Mouse (Mus musculus): Measurements from ENCODE around the gene Wnt8b. TPM values are rescaled to one million over a fixed set of nuclear protein-coding genes. Genes with fewer than 3 reads are reported as not detected.
A peak's percentile ranks its signal among the peaks of the same experiment; 100 is the strongest.
"Not testable (repeated sequence)": the region's sequence is repeated elsewhere in the genome, so short reads cannot be mapped to it uniquely, and the experiment has no call there.

Gene Wnt8b
- polyA plus RNA-seq, 1 experiment from 2014 or later, result 4.0 TPM

DNA sequence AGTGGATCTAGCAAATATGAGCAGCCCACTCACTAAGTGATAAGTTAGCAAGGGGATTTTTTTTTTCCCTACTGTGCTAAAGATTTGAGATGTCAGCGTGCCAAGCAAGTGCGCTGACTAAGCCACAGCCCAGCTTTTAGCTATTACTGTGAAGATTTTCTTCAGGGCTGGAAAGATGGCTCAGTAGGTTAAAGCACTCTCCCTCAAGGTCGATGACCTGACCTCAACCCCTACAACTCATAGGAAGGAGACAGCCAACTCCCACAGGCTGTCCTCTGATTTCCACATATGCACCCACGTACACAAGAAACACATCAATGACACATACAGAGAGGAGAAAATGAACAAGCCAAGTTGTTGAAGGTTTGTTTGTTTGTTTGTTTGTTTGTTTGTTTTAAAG lies 31.1 kb upstream of the Wnt8b start:
- DNase-seq (ENCODE audit: low spot score) (no peak), ATAC-seq (no peak)
- H3K4me3 ChIP-seq (ENCODE audit: low read depth, low read length), result no peak overlapping the region
- H3K27me3 ChIP-seq (replicated peaks; ENCODE audit: control insufficient read depth, insufficient read depth, low read length), result no peaks in the 10 kb centered on the region
- no peaks in the 10 kb centered on the region for H3K36me3 ChIP-seq (ENCODE audit: control insufficient read depth, insufficient read depth, low read length)
- H3K4me1 ChIP-seq (ENCODE audit: control insufficient read depth, insufficient read depth, low read length), result peaks cover 4% of the 10 kb centered on the region
- WGBS, result 91% methylated on average over 4 of the region's 4 CpGs
- no peaks in the 10 kb centered on the region for H3K9me3 ChIP-seq (replicated peaks; ENCODE audit: control insufficient read depth, low read length)
- H3K9ac ChIP-seq (ENCODE audit: low read length), result no peak overlapping the region
- H3K27ac ChIP-seq (ENCODE audit: low read depth, low read length), result no peak overlapping the region
- no peak overlapping the region for H3K4me2 ChIP-seq (ENCODE audit: low read length)

DNA sequence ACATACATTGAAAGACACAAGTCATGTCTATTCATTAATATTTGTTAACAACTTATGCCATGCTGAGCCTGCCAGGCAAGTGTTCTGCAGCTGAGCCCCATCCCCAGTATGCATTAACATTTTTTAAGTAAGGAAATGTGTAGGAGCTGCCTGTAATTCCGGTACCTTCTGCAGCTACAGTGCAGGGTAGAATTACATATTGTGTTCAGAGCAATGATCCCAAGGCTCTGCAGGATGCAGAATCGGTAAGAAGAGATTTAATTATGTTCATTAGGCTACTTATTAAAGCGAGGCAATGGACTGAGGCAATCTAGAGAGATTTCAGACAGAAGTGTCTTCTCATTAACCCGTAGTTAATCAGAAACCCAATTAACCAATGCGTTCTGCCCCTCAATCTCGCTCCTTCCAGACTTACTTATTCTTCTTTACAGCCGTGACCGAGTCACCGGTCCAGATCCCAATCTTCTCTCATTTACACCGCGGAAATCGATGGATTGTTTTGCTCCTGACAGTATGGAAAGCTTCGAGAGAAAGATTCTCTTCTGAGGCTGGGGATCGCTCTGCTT lies 27.2 kb upstream of the Wnt8b start:
- not testable (repeated sequence) for DNase-seq (ENCODE audit: low spot score); H3K4me3 ChIP-seq (ENCODE audit: low read depth, low read length); H3K27me3 ChIP-seq (replicated peaks; ENCODE audit: control insufficient read depth, insufficient read depth, low read length); ATAC-seq; H3K4me1 ChIP-seq (ENCODE audit: control insufficient read depth, insufficient read depth, low read length); H3K27ac ChIP-seq (ENCODE audit: low read depth, low read length); H3K9me3 ChIP-seq (replicated peaks; ENCODE audit: control insufficient read depth, low read length); H3K9ac ChIP-seq (ENCODE audit: low read length); H3K36me3 ChIP-seq (ENCODE audit: control insufficient read depth, insufficient read depth, low read length); H3K4me2 ChIP-seq (ENCODE audit: low read length)
- WGBS, result 18% methylated on average over 14 of the region's 14 CpGs

- Histone ChIP-seq H3K4me1 (ENCODE audit: control insufficient read depth, insufficient read depth, low read length) (no peaks in the 10 kb centered on the region), H3K9me3 (replicated peaks; ENCODE audit: control insufficient read depth, low read length) (no peaks in the 10 kb centered on the region), H3K4me2 (ENCODE audit: low read length) (no peak overlapping the region), H3K27ac (ENCODE audit: low read depth, low read length) (no peak overlapping the region), H3K4me3 (ENCODE audit: low read depth, low read length) (no peak overlapping the region), H3K36me3 (ENCODE audit: control insufficient read depth, insufficient read depth, low read length) (no peaks in the 10 kb centered on the region), H3K9ac (ENCODE audit: low read length) (no peak overlapping the region), H3K27me3 (replicated peaks; ENCODE audit: control insufficient read depth, insufficient read depth, low read length) (no peaks in the 10 kb centered on the region)
- ATAC-seq, result no peak
- DNase-seq (ENCODE audit: low spot score), result peak; percentile 64
- 2% methylated on average over 10 of the region's 10 CpGs for WGBS
These were observed 19.1 kb upstream of the Wnt8b start for GRCm38 (mm10) chr19:44474158-44474557.

DNA sequence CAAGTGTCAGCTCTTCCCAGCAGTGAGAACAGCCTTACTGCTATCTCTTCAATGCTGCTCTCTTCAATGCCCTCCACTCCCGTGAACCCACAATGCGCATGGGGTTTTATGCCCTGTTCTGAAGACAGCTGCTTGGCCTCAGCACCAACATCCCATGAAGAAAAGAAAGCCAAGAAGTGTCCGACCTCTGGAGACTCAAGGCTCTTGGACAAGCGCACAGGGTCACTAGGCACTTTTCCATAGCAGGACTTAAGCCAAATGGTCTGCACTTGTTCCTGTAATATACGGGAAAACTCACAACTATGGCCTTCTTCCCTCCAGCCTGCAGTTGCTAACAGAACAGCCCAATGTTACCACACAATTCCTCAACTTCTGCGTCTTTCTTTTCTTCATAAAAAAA lies 18.0 kb upstream of the Wnt8b start:
- H3K27ac ChIP-seq (ENCODE audit: low read depth, low read length), result no peak overlapping the region
- DNase-seq (ENCODE audit: low spot score) (no peak), ATAC-seq (no peak)
- no peaks in the 10 kb centered on the region for H3K27me3 ChIP-seq (replicated peaks; ENCODE audit: control insufficient read depth, insufficient read depth, low read length)
- H3K9ac ChIP-seq (ENCODE audit: low read length), result no peak overlapping the region
- H3K4me1 ChIP-seq (ENCODE audit: control insufficient read depth, insufficient read depth, low read length), result no peaks in the 10 kb centered on the region
- no peaks in the 10 kb centered on the region for H3K9me3 ChIP-seq (replicated peaks; ENCODE audit: control insufficient read depth, low read length)
- H3K4me2 ChIP-seq (ENCODE audit: low read length), result no peak overlapping the region
- 85% methylated on average over 6 of the region's 6 CpGs for WGBS
- H3K4me3 ChIP-seq (ENCODE audit: low read depth, low read length), result no peak overlapping the region
- no peaks in the 10 kb centered on the region for H3K36me3 ChIP-seq (ENCODE audit: control insufficient read depth, insufficient read depth, low read length)

DNA sequence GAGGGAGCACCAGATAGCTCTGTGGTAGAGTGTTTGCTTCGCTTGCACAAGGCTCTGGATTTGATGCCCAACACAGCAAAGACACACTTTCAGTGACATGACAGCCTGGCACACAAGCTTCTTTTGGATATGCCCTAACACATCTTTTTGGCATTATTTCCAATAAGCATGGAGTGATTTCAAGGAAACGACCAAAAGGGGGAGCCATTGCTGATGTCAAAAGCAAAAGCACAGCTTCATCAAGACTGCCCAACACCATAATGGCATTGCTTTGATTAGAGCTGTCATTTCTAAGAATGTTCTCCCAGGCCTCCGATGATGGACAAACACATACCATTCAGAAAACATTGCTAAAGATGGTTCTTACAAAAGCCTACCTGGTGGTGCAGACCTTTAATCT lies 16.7 kb upstream of the Wnt8b start:
- Histone ChIP-seq H3K9ac (ENCODE audit: low read length) (no peak overlapping the region), H3K4me3 (ENCODE audit: low read depth, low read length) (no peak overlapping the region), H3K4me2 (ENCODE audit: low read length) (no peak overlapping the region), H3K9me3 (replicated peaks; ENCODE audit: control insufficient read depth, low read length) (no peaks in the 10 kb centered on the region), H3K36me3 (ENCODE audit: control insufficient read depth, insufficient read depth, low read length) (no peaks in the 10 kb centered on the region), H3K27me3 (replicated peaks; ENCODE audit: control insufficient read depth, insufficient read depth, low read length) (no peaks in the 10 kb centered on the region), H3K27ac (ENCODE audit: low read depth, low read length) (no peak overlapping the region), H3K4me1 (ENCODE audit: control insufficient read depth, insufficient read depth, low read length) (no peaks in the 10 kb centered on the region)
- peak; percentile 47 for DNase-seq (ENCODE audit: low spot score)
- WGBS, result 51% methylated on average over 3 of the region's 3 CpGs
- no peak for ATAC-seq

DNA sequence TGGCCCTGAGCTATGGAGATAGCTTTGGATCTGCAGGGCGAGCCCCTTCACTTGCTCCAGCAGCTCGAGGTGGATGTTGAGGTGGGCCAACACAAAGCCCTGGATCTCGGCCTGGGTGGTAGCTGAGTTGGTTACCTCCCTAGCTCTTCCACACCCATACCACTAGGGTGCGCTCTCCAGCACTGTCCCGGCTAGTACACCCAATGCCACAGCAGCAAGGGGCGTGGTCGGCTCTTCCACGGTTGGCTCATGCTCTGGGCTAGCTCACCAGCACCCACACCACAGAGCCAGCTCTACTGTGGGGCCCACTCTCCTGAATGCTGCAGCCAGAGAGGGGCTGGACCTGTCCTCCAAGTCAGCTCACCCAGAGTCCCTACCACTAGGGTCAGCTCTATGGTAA lies 6.0 kb upstream of the Wnt8b start:
- no peaks in the 10 kb centered on the region for H3K4me1 ChIP-seq (ENCODE audit: control insufficient read depth, insufficient read depth, low read length)
- peaks cover 6% of the 10 kb centered on the region; the same call in 1 of the 2 replicates for H3K27me3 ChIP-seq (replicated peaks; ENCODE audit: control insufficient read depth, insufficient read depth, low read length)
- H3K27ac ChIP-seq (ENCODE audit: low read depth, low read length), result no peak overlapping the region
- no peak overlapping the region for H3K4me2 ChIP-seq (ENCODE audit: low read length)
- no peak overlapping the region for H3K9ac ChIP-seq (ENCODE audit: low read length)
- H3K36me3 ChIP-seq (ENCODE audit: control insufficient read depth, insufficient read depth, low read length), result no peaks in the 10 kb centered on the region
- no peaks in the 10 kb centered on the region for H3K9me3 ChIP-seq (replicated peaks; ENCODE audit: control insufficient read depth, low read length)
- no peak overlapping the region for H3K4me3 ChIP-seq (ENCODE audit: low read depth, low read length)
- 16% methylated on average over 8 of the region's 8 CpGs for WGBS
- DNase-seq (ENCODE audit: low spot score) (no peak), ATAC-seq (no peak)

DNA sequence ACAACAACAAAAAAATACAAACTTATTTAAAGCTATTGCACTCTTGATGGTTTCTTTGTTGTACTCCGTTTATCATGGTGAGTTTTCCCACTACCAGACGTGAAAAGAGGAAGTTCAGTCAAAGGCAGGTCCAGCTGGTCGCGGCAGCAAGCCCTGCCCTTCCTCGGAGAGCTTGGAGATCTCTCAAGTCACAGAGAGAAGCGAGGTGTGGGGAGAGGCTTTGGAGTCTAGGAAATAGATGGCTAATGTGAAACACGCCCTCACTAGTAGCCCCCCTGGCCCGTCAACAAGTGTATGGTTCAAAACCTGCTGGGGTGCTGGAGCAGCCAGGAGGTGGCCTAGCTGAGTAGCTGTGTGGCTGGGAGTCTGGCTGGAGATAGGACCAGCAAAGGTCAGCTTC lies 3.2 kb downstream of the Wnt8b start:
- H3K4me2 ChIP-seq (ENCODE audit: low read length), result 0 out of 2 replicates have a peak overlapping the region, but pooled peaks have one; percentile 5
- WGBS, result 42% methylated on average over 8 of the region's 8 CpGs

DNA sequence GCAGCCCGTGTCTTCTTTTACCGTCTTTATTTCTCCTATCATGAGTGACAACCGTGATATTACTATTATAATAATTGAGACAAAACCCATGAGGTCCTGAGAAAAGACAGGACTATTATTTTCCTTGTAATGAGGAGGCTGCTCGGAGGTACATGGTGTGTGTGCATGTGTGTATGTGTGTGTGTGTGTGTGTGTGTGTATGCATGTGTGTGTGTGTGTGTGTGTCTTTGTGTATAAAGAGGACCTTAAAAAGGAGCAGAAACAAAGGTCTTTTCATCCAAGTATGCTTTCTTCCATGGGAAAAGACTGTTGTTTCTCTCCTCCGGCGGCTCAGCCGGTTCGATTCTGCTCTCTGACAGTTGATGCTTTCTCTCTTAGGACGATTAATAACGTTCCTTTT lies 3.7 kb downstream of the Wnt8b start:
- Histone ChIP-seq H3K27ac (ENCODE audit: low read depth, low read length) (no peak overlapping the region), H3K36me3 (ENCODE audit: control insufficient read depth, insufficient read depth, low read length) (no peaks in the 10 kb centered on the region), H3K9me3 (replicated peaks; ENCODE audit: control insufficient read depth, low read length) (no peaks in the 10 kb centered on the region), H3K4me2 (ENCODE audit: low read length) (0 out of 2 replicates have a peak overlapping the region, but pooled peaks have one; percentile 5), H3K27me3 (replicated peaks; ENCODE audit: control insufficient read depth, insufficient read depth, low read length) (peaks cover 72% of the 10 kb centered on the region), H3K4me3 (ENCODE audit: low read depth, low read length) (no peak overlapping the region), H3K4me1 (ENCODE audit: control insufficient read depth, insufficient read depth, low read length) (no peaks in the 10 kb centered on the region), H3K9ac (ENCODE audit: low read length) (no peak overlapping the region)
- DNase-seq (ENCODE audit: low spot score), result no peak
- 35% methylated on average over 10 of the region's 10 CpGs for WGBS
- ATAC-seq, result no peak

More for the DNA sequence above, 3.2 kb downstream of the Wnt8b start:
- Histone ChIP-seq H3K9me3 (replicated peaks; ENCODE audit: control insufficient read depth, low read length) (no peaks in the 10 kb centered on the region), H3K4me3 (ENCODE audit: low read depth, low read length) (no peak overlapping the region), H3K4me1 (ENCODE audit: control insufficient read depth, insufficient read depth, low read length) (no peaks in the 10 kb centered on the region), H3K27ac (ENCODE audit: low read depth, low read length) (no peak overlapping the region), H3K36me3 (ENCODE audit: control insufficient read depth, insufficient read depth, low read length) (no peaks in the 10 kb centered on the region), H3K9ac (ENCODE audit: low read length) (no peak overlapping the region), H3K27me3 (replicated peaks; ENCODE audit: control insufficient read depth, insufficient read depth, low read length) (peaks cover 69% of the 10 kb centered on the region)
- ATAC-seq (no peak), DNase-seq (ENCODE audit: low spot score) (no peak)

DNA sequence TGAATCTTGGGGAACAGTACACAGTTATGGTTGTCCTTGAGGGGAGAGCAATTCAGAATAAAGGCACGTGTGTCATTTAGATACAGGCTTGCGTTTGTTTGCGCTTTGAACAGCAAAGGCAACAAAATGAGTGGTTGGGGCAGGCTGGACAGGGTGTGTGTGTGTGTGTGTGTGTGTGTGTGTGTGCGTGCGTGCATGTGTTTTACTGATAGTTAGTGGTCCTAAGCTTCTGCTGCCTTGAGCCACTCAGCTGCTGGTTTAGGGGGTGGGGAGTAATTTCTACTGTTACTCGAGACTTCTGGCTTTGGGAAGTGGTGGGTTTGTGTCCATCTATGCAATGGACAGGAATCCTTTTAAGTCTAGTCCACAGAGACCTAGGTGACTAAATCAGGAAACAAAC lies 5.7 kb downstream of the Wnt8b start:
- Histone ChIP-seq H3K27me3 (replicated peaks; ENCODE audit: control insufficient read depth, insufficient read depth, low read length) (peaks cover 65% of the 10 kb centered on the region), H3K4me1 (ENCODE audit: control insufficient read depth, insufficient read depth, low read length) (no peaks in the 10 kb centered on the region), H3K27ac (ENCODE audit: low read depth, low read length) (no peak overlapping the region), H3K36me3 (ENCODE audit: control insufficient read depth, insufficient read depth, low read length) (no peaks in the 10 kb centered on the region), H3K9me3 (replicated peaks; ENCODE audit: control insufficient read depth, low read length) (no peaks in the 10 kb centered on the region), H3K9ac (ENCODE audit: low read length) (no peak overlapping the region), H3K4me3 (ENCODE audit: low read depth, low read length) (no peak overlapping the region), H3K4me2 (ENCODE audit: low read length) (no peak overlapping the region)
- WGBS, result 42% methylated on average over 6 of the region's 6 CpGs
- no peak for DNase-seq (ENCODE audit: low spot score)
- ATAC-seq, result no peak

Measured in forebrain, embryonic 14.5 days (tissue).